Mouse (Mus musculus) induced T-regulatory cell, adult 2 months (primary cell): ENCODE data around the gene Cdkn2aipnl.

Source experiments
- DNase-seq: peaks from one replicate; pipeline ENCODE4 v3.0.0-alpha.2; 2012; ENCODE audit warnings: low read depth

Gene Cdkn2aipnl

DNA sequence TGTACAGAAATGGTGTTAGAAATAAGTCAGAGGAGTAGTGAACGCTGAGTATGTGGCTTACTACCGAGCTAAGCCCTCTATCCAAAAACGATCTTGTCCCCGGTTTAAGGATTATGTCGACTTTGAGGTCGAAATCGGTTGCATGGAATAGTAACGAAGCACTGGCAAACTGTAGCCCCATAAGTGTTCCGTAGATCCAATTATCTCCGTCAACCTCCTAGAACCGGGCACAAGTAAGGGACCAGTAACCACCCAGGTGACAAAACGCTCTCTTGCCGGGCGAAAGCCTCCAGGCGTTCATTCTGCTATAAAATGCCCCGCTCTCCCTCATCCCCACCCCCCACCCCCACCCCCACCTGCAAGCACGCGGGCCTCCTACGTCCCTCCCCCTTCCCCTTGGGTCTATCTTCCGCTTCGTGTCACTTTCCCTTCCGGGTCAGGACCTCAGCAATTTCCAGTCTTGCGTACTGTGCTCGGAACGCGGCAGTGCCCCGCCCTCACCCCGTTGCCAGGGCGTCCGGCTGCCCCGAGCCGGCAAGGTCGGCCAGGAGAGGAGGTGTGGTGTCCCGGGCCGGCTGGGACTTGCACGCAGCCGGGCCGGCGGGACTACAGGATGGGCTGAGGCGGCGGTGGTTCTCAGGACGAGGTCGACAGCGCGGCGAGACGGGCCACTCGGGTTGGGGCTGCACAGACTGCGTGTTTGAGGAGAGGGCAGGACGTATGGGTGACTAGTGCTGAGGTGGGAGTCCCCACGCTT, 36.5 kb downstream of the Cdkn2aipnl start, which contains the start of gene Cdkl3:
Gene Cdkl3 (plus strand): TSS at position 450 of the 757 bp plus-strand sequence.
- DNase-seq: peak; percentile 97

DNA sequence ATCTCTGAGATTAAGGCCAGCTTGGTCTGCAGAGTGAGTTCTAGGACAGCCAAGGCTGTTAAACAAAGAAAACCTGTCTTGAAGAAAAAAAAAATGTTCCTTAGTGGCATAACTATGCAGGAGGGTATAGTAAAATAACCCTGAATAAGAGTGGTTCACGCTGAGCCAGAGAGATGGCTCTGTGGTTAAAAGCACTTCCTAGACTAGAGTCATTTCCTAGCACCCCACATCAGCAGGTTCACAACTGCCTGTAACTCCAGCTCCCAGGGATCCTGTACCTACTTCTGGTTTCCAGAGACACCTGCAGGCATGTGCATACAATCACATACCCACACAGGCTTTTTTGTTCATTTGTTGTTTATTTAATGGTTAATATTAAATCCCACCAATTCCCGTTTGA, 38.1 kb downstream of the Cdkn2aipnl start:
- peak; percentile 66 for DNase-seq

DNA sequence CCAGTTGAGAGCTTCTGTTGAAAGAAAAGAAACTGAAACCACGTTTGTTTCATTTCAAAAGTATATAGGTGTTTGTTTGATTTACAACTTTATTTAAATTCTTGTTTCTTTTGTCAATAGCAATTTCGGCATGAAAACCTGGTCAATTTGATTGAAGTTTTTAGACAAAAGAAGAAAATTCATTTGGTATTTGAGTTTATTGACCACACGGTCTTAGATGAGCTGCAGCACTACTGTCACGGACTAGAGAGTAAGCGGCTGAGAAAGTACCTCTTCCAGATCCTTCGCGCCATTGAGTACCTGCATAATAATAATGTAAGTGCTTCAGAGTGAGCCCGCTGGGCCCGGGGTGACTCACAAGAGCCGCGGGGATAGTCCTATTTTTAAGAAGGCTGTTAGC, 43.5 kb downstream of the Cdkn2aipnl start:
- peak; percentile 65 for DNase-seq

DNA sequence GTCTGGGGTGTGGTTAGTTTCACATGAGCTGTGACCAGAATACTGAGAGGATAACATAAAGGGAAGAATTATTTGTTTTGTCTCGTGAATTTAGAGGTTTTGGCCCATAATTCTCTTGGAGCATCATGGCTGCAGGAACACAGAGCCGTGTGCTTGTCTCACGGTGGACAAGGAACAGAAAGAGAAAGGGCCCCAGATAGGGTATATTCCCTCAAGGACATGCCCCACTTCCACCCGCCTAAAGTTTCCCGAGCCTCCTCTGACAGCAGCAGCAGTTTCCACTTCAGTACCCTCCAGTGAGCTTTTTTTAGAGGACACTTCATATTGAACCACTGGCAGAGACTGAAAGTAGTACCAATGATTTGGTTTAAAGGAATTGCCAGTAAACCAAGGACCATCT, 44.1 kb downstream of the Cdkn2aipnl start:
- DNase-seq: peak; percentile 38

DNA sequence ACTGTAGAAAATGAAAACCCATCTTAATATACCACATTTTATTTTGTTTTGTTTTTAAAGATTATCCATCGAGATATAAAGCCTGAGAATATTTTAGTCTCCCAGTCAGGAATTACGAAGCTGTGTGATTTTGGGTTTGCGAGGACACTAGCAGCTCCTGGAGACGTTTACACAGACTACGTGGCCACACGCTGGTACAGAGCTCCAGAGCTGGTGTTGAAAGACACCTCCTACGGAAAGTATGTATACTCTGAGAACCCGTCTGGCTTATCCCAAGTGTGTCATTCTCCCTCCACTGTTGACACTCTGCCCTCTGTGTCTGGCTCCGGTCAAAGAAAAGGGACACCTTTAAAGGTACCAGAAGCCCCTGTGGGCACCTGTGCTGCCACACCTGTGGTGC, 50.8 kb downstream of the Cdkn2aipnl start:
- DNase-seq: no peak
